Mouse (Mus musculus): ENCODE measurements at regions not wholly inside any gene's neighbourhood (a gene's known extent, or its start where the extent isn't known, plus 50 kb on each side); places are given as distances from the start of the nearest gene placed in this dataset.
"Not testable (repeated sequence)": the region's sequence is repeated elsewhere in the genome, so short reads cannot be mapped to it uniquely, and the experiment has no call there.

DNA sequence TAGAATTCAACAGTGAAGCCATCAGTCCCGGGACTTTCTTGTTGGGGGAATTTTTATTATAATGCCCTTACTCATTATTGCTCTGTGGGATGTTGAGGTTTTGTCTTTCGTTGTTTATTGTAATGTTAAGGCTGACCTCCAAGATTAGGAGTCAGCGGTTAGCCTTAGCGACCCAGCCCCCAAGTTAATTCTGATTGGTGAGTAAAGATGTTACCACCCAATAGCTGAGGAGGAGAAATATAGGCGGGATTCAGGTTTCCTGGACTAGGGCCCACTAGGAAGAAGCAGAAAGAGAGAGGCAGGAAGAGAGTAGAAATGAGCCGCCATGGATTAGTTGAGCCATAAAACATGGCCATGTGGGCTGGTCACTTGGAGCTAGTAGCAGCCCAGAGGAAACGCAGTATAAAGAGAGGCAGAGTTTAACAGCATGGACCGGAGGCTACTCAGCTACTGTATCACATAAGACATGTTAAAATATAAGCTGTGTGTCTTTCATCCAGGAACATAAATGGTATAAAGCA, 302.1 kb upstream of the Ercc4 start:
- DNase-seq (ENCODE audit: low spot score), result no peak

GRCm38 (mm10) chr16:12811088-12811487, 298.4 kb upstream of the Ercc4 start:
- DNase-seq (ENCODE audit: low spot score), result no peak

DNA sequence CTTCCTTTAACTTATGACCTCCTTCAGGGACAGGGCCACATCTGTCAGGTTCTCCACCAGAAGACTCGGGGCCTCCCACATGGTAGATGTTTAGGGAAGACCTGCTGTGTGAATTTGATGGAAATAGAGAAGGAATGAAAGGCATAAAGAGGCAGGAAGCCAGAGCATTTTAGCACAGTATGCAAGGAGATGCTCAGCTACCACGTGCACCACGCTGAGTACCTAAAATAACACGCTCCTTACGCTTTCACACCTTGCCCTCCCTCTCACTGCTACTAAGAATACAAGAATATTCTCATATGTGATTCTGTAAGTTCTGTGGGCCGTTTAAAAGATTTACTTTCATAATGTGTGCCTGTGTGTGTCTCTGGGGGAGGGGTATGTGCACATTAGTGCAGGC, 284.8 kb upstream of the Ercc4 start:
- no peak for DNase-seq (ENCODE audit: low spot score)

DNA sequence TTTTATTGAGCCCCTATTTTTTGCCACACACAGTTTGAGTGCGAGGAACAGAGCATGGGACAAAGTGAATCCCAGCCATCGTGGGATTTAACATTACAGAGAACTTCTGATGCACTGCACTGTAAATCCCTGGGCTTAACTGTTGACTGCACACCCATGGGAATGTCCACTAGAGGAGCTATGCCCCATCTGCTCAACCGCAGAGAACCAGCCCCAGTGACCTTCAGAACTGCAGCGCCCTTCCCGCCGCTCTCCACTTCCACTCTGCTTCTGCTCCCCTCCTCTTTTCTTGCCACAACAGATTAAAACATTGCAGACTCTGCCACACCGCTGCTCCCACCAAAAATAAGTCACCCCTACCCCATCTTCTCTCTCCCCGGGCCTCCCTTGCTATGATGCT, 283.3 kb upstream of the Ercc4 start:
- DNase-seq (ENCODE audit: low spot score), result no peak

DNA sequence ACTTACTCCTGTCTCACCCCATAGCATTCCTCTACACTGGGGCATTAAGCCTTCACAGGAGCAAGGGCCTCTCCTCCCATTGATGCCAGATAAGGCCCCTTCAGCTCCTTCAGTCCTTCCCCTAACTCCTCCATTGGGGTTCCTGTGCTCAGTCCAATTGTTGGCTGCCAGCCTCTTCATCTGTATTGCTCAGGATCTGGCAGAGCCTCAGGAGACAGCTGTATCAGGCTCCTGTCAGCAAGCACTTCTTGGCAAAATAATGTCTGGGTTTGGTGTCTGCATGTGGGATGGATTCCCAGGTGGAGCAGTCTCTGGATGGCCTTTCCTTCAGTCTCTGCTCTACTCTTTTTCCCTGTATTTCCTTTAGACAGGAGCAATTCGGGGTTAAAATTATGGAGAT, 278.2 kb upstream of the Ercc4 start:
- peak; percentile 8 for DNase-seq (ENCODE audit: low spot score)

- DNase-seq (ENCODE audit: low spot score), result no peak
Observed at GRCm38 (mm10) chr16:12856356-12856755, 253.1 kb upstream of the Ercc4 start.

DNA sequence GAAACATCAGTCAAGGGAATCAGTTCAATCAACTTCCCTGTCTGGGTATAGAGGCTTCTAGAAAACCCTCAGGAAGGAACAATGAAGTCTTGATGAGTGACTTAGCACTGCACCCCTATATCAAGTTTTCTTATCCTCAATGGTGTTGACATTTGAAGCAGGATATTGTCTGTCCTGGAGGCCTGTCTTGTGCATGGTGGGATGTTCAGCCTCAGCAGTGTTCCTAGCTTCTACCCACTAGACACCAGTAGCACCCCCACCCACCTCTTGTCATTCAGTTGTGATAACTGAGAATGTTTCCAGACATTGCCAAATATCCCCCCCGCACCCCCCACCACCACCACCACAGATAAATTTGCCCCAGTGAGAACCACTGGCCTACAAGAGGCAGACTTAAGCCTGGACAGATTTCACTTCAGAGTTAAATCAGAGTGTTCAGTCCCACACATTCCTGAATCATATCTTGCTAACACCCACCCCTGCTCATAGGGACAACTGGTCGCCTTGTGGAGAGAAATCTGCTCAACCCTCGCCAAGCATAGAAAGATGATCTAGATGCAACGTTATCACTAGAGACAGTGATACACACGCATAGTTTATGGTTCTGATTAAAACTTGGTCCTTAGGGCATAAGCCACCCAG, 249.6 kb upstream of the Ercc4 start:
- DNase-seq (ENCODE audit: low spot score), result peak; percentile 19

GRCm38 (mm10) chr16:12862561-12862960, 246.9 kb upstream of the Ercc4 start:
- no peak for DNase-seq (ENCODE audit: low spot score)

DNA sequence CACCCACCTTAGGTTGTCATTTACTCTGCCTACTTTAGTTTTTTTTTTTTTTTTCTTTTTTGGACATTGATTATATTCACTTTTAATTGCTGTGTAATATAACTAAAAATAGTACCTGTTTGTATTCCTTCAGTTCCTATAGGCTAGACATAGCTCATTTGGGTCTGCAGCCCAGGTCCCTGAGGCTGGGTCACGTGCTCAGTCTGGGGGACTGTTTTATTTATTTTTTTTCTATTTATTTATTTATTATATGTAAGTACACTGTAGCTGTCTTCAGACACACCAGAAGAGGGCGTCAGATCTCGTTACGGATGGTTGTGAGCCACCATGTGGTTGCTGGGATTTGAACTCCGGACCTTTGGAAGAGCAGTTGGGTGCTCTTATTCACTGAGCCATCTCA, 231.2 kb upstream of the Ercc4 start:
- DNase-seq (ENCODE audit: low spot score), result not testable (repeated sequence)

GRCm38 (mm10) chr16:12880011-12880410, 229.5 kb upstream of the Ercc4 start:
- DNase-seq (ENCODE audit: low spot score), result no peak

DNA sequence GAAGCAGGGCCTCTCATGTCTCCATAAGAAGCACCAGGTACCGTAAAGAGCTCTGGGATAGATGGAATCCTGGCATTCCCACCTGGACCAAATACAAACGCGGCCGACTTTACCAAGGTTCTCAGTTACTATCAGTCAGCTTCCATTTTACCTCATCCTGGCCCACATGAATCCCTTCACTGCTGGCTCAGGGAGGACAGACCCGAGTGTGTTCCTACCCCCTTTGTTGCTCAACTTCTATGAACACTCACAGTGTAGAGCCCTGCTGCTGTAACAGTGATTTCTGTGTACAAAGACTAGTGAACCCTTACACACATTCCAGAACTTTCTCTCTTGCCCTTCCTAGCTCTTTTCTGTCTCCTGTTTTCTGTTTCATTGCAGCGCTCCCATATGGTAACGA, 229.0 kb upstream of the Ercc4 start:
- no peak for DNase-seq (ENCODE audit: low spot score)

DNA sequence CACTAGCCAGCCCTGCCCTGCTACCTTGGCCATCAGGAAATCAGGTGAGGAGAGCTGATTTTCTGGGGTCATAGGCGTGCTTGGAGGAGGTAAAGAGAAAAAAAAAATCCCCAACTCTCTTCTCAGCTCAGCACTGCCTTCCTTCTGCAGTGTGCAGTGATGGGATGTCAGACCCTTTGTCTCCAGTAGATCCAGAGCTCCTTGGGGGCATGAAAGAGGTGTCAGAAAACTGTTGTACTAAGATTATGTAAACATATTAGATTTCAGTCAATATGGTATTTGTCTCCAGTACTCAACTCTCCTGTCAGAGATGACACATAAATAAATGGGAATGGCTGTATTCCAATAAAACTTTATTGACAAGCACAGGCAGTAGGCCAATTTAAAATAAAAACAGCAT, 226.8 kb upstream of the Ercc4 start:
- no peak for DNase-seq (ENCODE audit: low spot score)

DNA sequence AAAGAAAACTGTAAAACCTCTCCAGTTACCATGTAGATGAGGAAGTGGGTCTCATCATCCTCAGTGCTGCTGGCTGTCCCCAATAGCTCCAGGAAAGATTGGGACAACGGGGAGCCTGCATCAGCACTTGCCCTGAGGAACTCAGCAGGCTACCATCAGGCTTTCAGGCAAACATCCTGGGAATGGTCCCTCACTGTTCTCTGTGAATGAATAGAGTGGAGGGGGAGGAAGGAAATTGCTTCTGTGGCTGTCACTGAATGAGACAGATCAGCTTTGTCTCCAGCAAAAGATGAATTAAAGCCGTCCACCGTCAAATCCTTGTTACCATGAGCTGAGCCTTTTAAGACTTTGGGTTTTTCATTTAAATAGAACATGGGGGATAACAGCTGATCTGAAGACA, 224.9 kb upstream of the Ercc4 start:
- DNase-seq (ENCODE audit: low spot score), result no peak

- no peak for DNase-seq (ENCODE audit: low spot score)
Observed at GRCm38 (mm10) chr16:12886127-12886526, 223.4 kb upstream of the Ercc4 start.

- no peak for DNase-seq (ENCODE audit: low spot score)
Observed at GRCm38 (mm10) chr16:12887381-12887780, 222.1 kb upstream of the Ercc4 start.

GRCm38 (mm10) chr16:12890094-12890493, 219.4 kb upstream of the Ercc4 start:
- DNase-seq (ENCODE audit: low spot score), result no peak

DNA sequence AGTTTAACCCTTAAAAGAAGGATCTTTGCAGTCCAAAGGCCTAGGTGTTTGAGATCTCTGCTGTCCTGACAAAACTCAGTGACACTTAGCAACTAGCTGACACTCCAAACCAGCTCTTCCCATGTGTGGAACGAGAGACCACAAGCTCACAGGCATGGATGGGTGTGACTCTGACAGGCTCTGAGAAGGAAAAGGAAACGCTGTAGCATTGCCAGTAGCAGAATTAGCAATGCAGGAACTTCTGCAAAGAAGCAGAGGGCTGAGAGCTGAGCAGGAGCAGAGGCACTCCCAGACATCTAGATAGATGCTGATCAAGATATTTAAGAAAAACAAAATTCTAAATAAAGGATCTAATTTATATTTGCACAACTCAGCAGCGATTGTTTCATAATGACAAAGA, 218.9 kb upstream of the Ercc4 start:
- no peak for DNase-seq (ENCODE audit: low spot score)

DNA sequence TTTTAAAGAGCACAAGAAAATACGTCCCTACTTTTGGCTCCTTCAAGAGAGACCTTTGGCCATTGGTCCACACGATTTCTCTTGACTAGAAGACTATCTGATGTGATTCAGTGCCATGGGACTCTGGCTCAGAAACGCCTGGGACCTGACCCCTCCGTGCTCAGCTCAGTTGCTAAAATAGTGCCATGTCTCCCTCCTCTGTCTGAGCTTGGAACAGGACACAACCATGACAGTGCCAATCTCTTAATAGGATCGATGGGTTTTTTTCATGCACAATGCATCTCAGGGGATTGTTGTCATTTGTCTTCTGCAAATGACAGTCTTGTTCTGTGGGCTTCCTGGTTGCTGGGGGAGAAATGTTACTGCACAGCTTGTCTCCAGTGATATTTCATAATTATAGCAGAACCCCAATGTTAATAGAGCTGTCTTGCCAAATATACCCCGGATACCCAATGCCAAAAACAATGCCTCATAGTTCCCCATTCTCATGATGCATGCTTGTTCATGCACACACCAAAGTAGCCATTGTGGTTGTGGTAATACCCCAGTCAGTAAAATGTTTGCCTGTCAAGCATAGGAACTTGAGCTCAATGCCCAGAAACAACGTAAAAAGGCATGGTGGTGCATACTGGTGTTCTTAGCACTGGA, 216.7 kb upstream of the Ercc4 start:
- peak; percentile 27 for DNase-seq (ENCODE audit: low spot score)

- no peak for DNase-seq (ENCODE audit: low spot score)
Observed at GRCm38 (mm10) chr16:12897267-12897666, 212.2 kb upstream of the Ercc4 start.

GRCm38 (mm10) chr16:12900670-12901069, 208.8 kb upstream of the Ercc4 start:
- no peak for DNase-seq (ENCODE audit: low spot score)

GRCm38 (mm10) chr16:12901096-12901995, 208.1 kb upstream of the Ercc4 start:
- no peak for DNase-seq (ENCODE audit: low spot score)

DNA sequence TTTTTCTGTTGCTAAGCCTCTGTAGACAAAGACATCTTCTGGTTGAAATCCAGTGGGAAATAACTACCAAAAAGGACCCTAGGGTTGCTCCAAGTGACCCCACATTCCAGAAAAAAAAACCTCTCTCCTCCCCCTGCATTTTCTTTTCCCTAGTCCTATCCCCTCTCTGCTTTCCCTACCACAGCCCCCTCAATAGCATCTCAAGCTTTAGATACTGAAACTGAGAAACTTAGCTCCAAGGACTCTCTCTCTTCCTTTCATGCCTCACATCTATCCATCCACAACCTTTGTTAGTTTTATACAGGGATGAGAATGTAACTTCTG, 207.5 kb upstream of the Ercc4 start:
- DNase-seq (ENCODE audit: low spot score), result no peak

- DNase-seq (ENCODE audit: low spot score), result no peak
Observed at GRCm38 (mm10) chr16:12903161-12903560, 206.3 kb upstream of the Ercc4 start.
